Mouse (Mus musculus) CH12.LX (cell line): ENCODE results near the gene C1ql1. TPM values are rescaled to one million over a fixed set of nuclear protein-coding genes. Genes with fewer than 3 reads are reported as not detected.

ENCODE experiments used
- DNase-seq: peaks from one replicate; pipeline ENCODE4 v3.0.0-alpha.2; 2013; ENCODE audit errors: extremely low read depth
- H3K27ac ChIP-seq: 2 replicates; pipeline ENCODE4 v1.5.1; 2012; ENCODE audit warnings: low read depth, mild to moderate bottlenecking, control low read depth, moderate library complexity; ENCODE audit not compliant: insufficient read depth
- H3K27me3 ChIP-seq: replicated peaks from 2 replicates; pipeline ENCODE3; 2012; ENCODE audit warnings: inconsistent platforms
- H3K36me3 ChIP-seq, 2 experiments: replicated peaks in 1 of 2; 2 replicates each; pipeline versions ENCODE3 to v1.6.1; 2012; ENCODE audit warnings: inconsistent platforms in 1 of 2, low read length in 1 of 2, mild to moderate bottlenecking in 1 of 2, mixed read lengths in 1 of 2, moderate library complexity in 1 of 2; ENCODE audit not compliant: control insufficient read depth in 1 of 2, insufficient read depth in 1 of 2
- H3K4me1 ChIP-seq, 2 experiments: 2 replicates each; pipeline ENCODE4 v1.6.1; 2012; ENCODE audit warnings: inconsistent platforms in 1 of 2, moderate library complexity in 1 of 2; ENCODE audit not compliant: insufficient read depth in 2 of 2, control insufficient read depth in 1 of 2
- H3K4me2 ChIP-seq: 2 replicates; pipeline ENCODE4 v1.6.1; 2012; ENCODE audit warnings: low read depth, mild to moderate bottlenecking, control low read depth; ENCODE audit not compliant: poor library complexity, insufficient read depth, severe bottlenecking
- H3K4me3 ChIP-seq, 3 experiments: fragments of 150-350 bp in 1 of 3; sonication (generic) in 1 of 3; replicated peaks in 1 of 3; 2 replicates each; pipeline versions ENCODE3 to v1.5.1; 2011 to 2012; ENCODE audit warnings: low read depth in 2 of 3, low read length in 2 of 3, mild to moderate bottlenecking in 2 of 3, moderate library complexity in 2 of 3, control low read depth in 1 of 3, improper control_type of control experiment in 1 of 3, inconsistent platforms in 1 of 3, mixed read lengths in 1 of 3; ENCODE audit not compliant: poor library complexity in 1 of 3
- H3K79me2 ChIP-seq: replicated peaks from 2 replicates; pipeline ENCODE4 v1.6.1; 2012; ENCODE audit warnings: mild to moderate bottlenecking, moderate library complexity; ENCODE audit not compliant: control insufficient read depth, poor library complexity, insufficient read depth, severe bottlenecking; ENCODE audit errors: extremely low read depth
- H3K9ac ChIP-seq: 2 replicates; pipeline ENCODE4 v1.6.1; 2012; ENCODE audit warnings: low read depth, mild to moderate bottlenecking, control low read depth, moderate library complexity; ENCODE audit not compliant: insufficient read depth
- H3K9me3 ChIP-seq: replicated peaks from 2 replicates; pipeline ENCODE3; 2012; ENCODE audit warnings: low read length, inconsistent platforms, mixed read lengths
- CHD1 ChIP-seq: IDR thresholded peaks from 2 replicates; pipeline ENCODE4 v1.6.1; 2012; ENCODE audit warnings: low read depth, low read length, improper control_type of control experiment, inconsistent platforms
- CHD2 ChIP-seq: IDR thresholded peaks from 2 replicates; pipeline ENCODE4 v1.6.1; 2011; ENCODE audit warnings: low read length, improper control_type of control experiment
- CTCF ChIP-seq, 2 experiments: IDR thresholded peaks in 1 of 2; conservative IDR thresholded peaks in 1 of 2; 2 replicates each; pipeline ENCODE4 v1.5.1; 2011 to 2012; ENCODE audit warnings: low read depth in 2 of 2, low read length in 2 of 2, improper control_type of control experiment in 1 of 2, inconsistent platforms in 1 of 2, mild to moderate bottlenecking in 1 of 2, moderate library complexity in 1 of 2
- E2F4 ChIP-seq: IDR thresholded peaks from 2 replicates; pipeline ENCODE4 v1.6.1; 2011; ENCODE audit warnings: low read depth, low read length, improper control_type of control experiment; ENCODE audit not compliant: insufficient replicate concordance
- ELF1 ChIP-seq: IDR thresholded peaks from 2 replicates; pipeline ENCODE4 v1.6.1; 2014; ENCODE audit warnings: low read depth, mild to moderate bottlenecking, inconsistent platforms, low read length, improper control_type of control experiment
- ETS1 ChIP-seq: conservative IDR thresholded peaks from 2 replicates; pipeline ENCODE4 v1.6.1; 2012; ENCODE audit warnings: low read depth, mild to moderate bottlenecking, inconsistent platforms, low read length, improper control_type of control experiment, moderate library complexity
- HCFC1 ChIP-seq: IDR thresholded peaks from 2 replicates; pipeline ENCODE4 v1.6.1; 2012; ENCODE audit warnings: low read depth, mild to moderate bottlenecking, inconsistent platforms, low read length, improper control_type of control experiment
- JUN ChIP-seq: IDR thresholded peaks from 2 replicates; pipeline ENCODE4 v1.6.1; 2011; ENCODE audit warnings: low read depth, mild to moderate bottlenecking, low read length, improper control_type of control experiment, moderate library complexity; ENCODE audit not compliant: insufficient read depth
- JUND ChIP-seq: conservative IDR thresholded peaks from 2 replicates; pipeline ENCODE4 v1.6.1; 2011; ENCODE audit warnings: low read depth, low read length, improper control_type of control experiment
- KAT2A ChIP-seq: IDR thresholded peaks from 2 replicates; pipeline ENCODE4 v1.6.1; 2012; ENCODE audit warnings: low read length, improper control_type of control experiment, inconsistent platforms; ENCODE audit not compliant: insufficient replicate concordance
- MAFK ChIP-seq: IDR thresholded peaks from 2 replicates; pipeline ENCODE4 v1.6.1; 2011; ENCODE audit warnings: low read length, improper control_type of control experiment; ENCODE audit not compliant: insufficient replicate concordance
- MAX ChIP-seq: IDR thresholded peaks from 2 replicates; pipeline ENCODE4 v1.6.1; 2011; ENCODE audit warnings: low read length, improper control_type of control experiment
- MXI1 ChIP-seq: IDR thresholded peaks from 2 replicates; pipeline ENCODE4 v1.6.1; 2011; ENCODE audit warnings: mild to moderate bottlenecking, low read depth, low read length, improper control_type of control experiment
- MYC ChIP-seq: IDR thresholded peaks from 2 replicates; pipeline ENCODE4 v1.6.1; 2011; ENCODE audit warnings: low read depth, mild to moderate bottlenecking, improper control_type of control experiment, low read length
- NELFE ChIP-seq: IDR thresholded peaks from 2 replicates; pipeline ENCODE4 v1.6.1; 2011; ENCODE audit warnings: low read depth, low read length, improper control_type of control experiment
- RAD21 ChIP-seq: IDR thresholded peaks from 2 replicates; pipeline ENCODE4 v1.6.1; 2011; ENCODE audit warnings: low read depth, mild to moderate bottlenecking, low read length, improper control_type of control experiment, moderate library complexity
- RCOR1 ChIP-seq: conservative IDR thresholded peaks from 2 replicates; pipeline ENCODE4 v1.6.1; 2012; ENCODE audit warnings: low read depth, mild to moderate bottlenecking, inconsistent platforms, low read length, improper control_type of control experiment
- SIN3A ChIP-seq: IDR thresholded peaks from 2 replicates; pipeline ENCODE4 v1.6.1; 2012; ENCODE audit warnings: low read length, improper control_type of control experiment, inconsistent platforms
- UBTF ChIP-seq: IDR thresholded peaks from 2 replicates; pipeline ENCODE4 v1.6.1; 2012; ENCODE audit warnings: low read depth, mild to moderate bottlenecking, inconsistent platforms, low read length, improper control_type of control experiment, moderate library complexity
- USF1 ChIP-seq: IDR thresholded peaks from 2 replicates; pipeline ENCODE4 v1.6.1; 2014; ENCODE audit warnings: low read depth, mild to moderate bottlenecking, inconsistent platforms, low read length, improper control_type of control experiment
- ZKSCAN1 ChIP-seq: IDR thresholded peaks from 2 replicates; pipeline ENCODE4 v1.6.1; 2012; ENCODE audit warnings: low read depth, inconsistent platforms, low read length, improper control_type of control experiment, borderline replicate concordance
- ZMIZ1 ChIP-seq: IDR thresholded peaks from 2 replicates; pipeline ENCODE4 v1.6.1; 2012; ENCODE audit warnings: low read depth, mild to moderate bottlenecking, inconsistent platforms, low read length, improper control_type of control experiment
- dilution Hi-C: fragments of 300-500 bp; cut with MboI; formaldehyde crosslinking; loops from 2 replicates; pipeline ENCODE4 v1.14.3; 2020; ENCODE audit warnings: low sequenced_read_pairs; ENCODE audit not compliant: extremely low pct_unique_long_range_greater_than_20kb, extremely low pct_ligation_motif_present
- in situ Hi-C: fragments of 300-500 bp; cut with MboI; formaldehyde crosslinking; loops from 3 replicates; pipeline ENCODE4 v1.14.3; 2019; ENCODE audit warnings: low sequenced_read_pairs, low pct_ligation_motif_present, low pct_unique_long_range_greater_than_20kb, mixed read lengths
- polyA plus RNA-seq: library from polyadenylated mRNA; unstranded; fragments of >175 nt; gene quantifications from 2 replicates; pipeline ENCODE4 v1.2.1, GENCODE M21; 2012; ENCODE audit warnings: low read depth; ENCODE audit not compliant: insufficient read length
- total RNA-seq, 2 experiments: library from RNA; depleted of rRNA; stranded (reverse); fragments of 300-350 nt in 1 of 2; fragments of >200 nt in 1 of 2; gene quantifications; 2 replicates each; pipeline ENCODE4 v1.2.3; 2012 to 2014

C1ql1 gene
- total and polyA plus RNA-seq, 3 experiments, result not detected

DNA sequence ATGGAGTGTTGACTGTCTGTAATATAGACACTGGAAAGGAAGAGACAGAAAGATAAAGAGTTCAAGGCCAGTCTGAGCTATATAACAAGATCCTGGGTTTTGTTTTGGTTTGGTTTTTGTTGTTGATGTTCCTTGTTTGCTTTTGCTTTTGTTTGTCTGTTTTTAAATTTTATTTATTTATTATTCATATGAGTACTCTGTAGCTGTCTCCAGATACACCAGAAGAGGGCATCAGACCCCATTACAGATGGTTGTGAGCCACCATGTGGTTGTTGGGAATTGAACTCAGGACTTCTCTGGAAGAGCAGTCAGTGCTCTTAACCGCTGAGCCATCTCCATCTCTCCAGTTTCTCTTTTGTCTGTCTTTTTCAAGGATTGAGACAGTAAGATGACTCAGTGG lies 12.4 kb upstream of the C1ql1 start (continued):
- no peak for TF ChIP-seq E2F4
- TF ChIP-seq CHD1, result no peak
- TF ChIP-seq HCFC1, result no peak
- TF ChIP-seq ZMIZ1, result no peak
- TF ChIP-seq UBTF, result no peak
- no peak for TF ChIP-seq SIN3A

DNA sequence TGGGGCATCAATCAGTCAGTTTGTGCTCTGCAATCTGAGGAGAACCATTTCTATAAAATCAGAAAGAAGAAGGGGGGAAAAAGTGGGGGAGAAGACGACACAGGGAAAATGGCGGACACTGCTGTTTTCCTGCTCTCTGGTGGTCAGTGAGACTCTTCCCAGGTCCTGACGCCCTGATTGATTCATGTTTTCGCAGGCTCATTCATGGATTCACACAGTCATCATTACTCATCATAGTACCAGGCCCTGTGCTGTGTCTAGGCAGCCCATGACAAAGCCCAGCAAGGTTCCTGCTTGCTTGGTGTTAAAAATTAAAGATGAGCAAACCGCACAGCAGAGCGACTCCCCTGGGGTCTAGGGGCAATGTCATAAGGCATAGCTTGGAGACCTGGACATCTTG lies 11.9 kb upstream of the C1ql1 start:
- Histone ChIP-seq H3K36me3 (no peaks in the 10 kb centered on the region), H3K4me2 (no peak overlapping the region), H3K4me1 (no peaks in the 10 kb centered on the region), H3K4me3 (no peak overlapping the region), H3K27ac (no peak overlapping the region), H3K9me3 (no peaks in the 10 kb centered on the region), H3K27me3 (peaks cover 79% of the 10 kb centered on the region), H3K9ac (no peak overlapping the region), H3K79me2 (no peaks in the 10 kb centered on the region)
- dilution Hi-C loops, result no loop called here
- in situ Hi-C loops, result no loop called here
- DNase-seq, result no peak
- no peak for TF ChIP-seq JUN

DNA sequence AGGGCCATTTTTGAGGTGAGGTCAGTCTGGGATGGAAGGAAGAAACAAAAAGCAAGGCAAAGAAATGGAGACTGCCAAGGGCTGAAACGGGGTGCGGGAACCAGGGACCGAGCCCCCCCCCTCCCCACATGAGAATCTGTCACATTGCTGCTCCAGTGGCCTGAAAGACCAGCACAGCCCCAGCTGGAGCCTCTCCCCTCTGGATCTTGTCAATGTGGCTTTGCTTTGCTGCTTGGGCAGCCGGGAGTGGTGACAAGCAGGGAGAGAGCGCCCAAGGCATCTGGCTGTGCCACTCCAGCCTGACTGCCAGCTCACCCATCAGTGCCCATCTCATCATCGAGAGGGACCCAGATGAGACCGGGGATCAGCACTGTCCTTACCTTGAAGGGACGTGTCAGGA lies 11.2 kb upstream of the C1ql1 start:
- Histone ChIP-seq H3K9me3 (no peaks in the 10 kb centered on the region), H3K4me3 (no peak overlapping the region), H3K27ac (no peak overlapping the region), H3K27me3 (peaks cover 81% of the 10 kb centered on the region), H3K36me3 (no peaks in the 10 kb centered on the region), H3K79me2 (no peaks in the 10 kb centered on the region), H3K4me2 (no peak overlapping the region), H3K9ac (no peak overlapping the region), H3K4me1 (no peaks in the 10 kb centered on the region; a peak in 1 of 4 replicates)
- no peak for DNase-seq
- in situ Hi-C loops (no loop called here), dilution Hi-C loops (no loop called here)
- TF ChIP-seq NELFE, result no peak
- no peak for TF ChIP-seq USF1
- TF ChIP-seq ZKSCAN1, result no peak
- no peak for TF ChIP-seq CTCF (conservative IDR thresholded peaks at IDR 0.05 in 1 of 2, IDR thresholded peaks at IDR 0.05 in 1 of 2; ENCODE audit: low read depth in 2 of 2, low read length in 2 of 2)
- no peak for TF ChIP-seq RCOR1
- no peak for TF ChIP-seq MAFK
- TF ChIP-seq MYC, result no peak
- TF ChIP-seq CHD2, result no peak
- TF ChIP-seq MXI1, result no peak
- no peak for TF ChIP-seq KAT2A
- no peak for TF ChIP-seq RAD21
- TF ChIP-seq ETS1, result no peak
- no peak for TF ChIP-seq CHD1
- TF ChIP-seq MAX, result no peak
- no peak for TF ChIP-seq ELF1
- TF ChIP-seq JUND, result no peak
- TF ChIP-seq, all 38 proteins: peak for 0
